Mouse (Mus musculus): ENCODE measurements around the gene Tead1.

DNA sequence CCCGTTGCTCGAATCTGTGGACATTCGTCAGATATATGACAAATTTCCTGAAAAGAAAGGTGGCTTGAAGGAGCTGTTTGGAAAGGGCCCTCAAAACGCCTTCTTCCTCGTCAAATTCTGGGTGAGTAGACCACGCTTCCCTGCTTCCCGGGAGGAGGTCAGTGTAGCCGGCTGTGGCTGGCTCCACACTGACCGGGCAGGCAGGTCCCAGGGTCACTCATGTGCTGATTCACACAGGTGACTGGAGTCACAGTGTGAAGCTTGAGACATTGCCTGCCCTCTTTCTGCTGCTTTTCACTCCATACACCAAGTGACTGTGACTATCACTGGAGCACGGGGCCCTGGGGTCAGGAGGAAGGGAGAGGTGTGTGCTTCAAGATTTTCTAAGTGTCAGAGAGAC lies 197.0 kb downstream of the Tead1 start:
- TF ChIP-seq CTCF (IDR thresholded peaks at IDR 0.05) (no peak), POLR2A (IDR thresholded peaks at IDR 0.05; ENCODE audit: insufficient read depth, low read depth, low read length) (no peak), EP300 (IDR thresholded peaks at IDR 0.05; ENCODE audit: insufficient read depth, low read depth, low read length) (no peak)

All from heart, adult 2 months (tissue).